Mouse (Mus musculus): ENCODE data around the gene Myo1c.

- TF ChIP-seq FLI1 (IDR thresholded peaks at IDR 0.05; ENCODE audit: low read length) (no peak), GATA1 (IDR thresholded peaks at IDR 0.05; ENCODE audit: borderline replicate concordance, low read length) (no peak)
These were observed 10.9 kb downstream of the Myo1c start for GRCm38 (mm10) chr11:75660941-75661800.

All from megakaryocyte, embryonic 14.5 days (primary cell).